Mouse (Mus musculus) brain, adult 2 months (tissue): ENCODE measurements at regions not wholly inside any gene's neighbourhood (a gene's known extent, or its start where the extent isn't known, plus 50 kb on each side); places are given as distances from the start of the nearest gene placed in this dataset.

Experiments used
- DNase-seq: peaks from one replicate; pipeline ENCODE4 v3.0.0; 2011; ENCODE audit warnings: low read depth, low spot score

GRCm38 (mm10) chr15:68014605-68015305, 1514.0 kb upstream of the Lrrc6 start:
- DNase-seq: peak; percentile 25

DNA sequence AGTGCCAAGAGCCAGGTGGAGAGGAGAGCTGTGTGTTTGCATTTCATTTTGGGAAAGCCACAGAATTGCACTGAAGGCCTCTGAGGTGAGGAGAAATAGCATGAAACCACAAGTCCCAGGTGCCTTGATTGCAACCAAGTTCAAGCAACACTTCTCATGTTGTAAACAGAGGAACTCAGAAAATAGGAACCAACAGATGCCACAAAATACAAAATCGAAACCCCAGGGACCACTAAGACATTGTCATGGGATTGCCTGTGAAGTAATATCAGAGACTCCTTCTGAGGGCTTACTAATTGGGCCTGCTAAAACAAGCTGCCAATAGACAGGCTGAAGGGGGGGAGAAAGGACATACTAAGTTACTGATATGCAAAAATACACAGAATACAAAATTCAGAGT, 1510.5 kb upstream of the Lrrc6 start:
- no peak for DNase-seq

DNA sequence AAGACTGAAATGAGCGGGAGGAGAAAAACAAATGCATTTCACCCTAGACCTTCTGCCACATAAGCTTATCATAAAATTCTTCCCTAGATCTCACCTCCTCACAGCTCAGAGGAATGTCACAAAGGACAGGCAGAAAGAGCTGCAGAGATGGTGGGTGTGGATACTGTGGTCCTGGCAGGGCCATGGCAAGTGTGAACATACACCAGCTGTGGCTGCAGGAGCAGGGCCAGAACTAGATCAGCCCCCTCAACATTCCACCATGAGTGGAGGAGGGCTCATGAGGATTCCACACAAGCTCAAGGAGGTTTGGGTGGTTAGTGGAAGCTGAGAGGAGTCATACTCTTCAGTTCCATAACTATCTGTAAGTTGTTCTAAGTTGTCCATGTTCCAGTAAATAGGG, 1509.5 kb upstream of the Lrrc6 start:
- DNase-seq: peak; percentile 48

GRCm38 (mm10) chr15:68004798-68005197, 1504.1 kb upstream of the Lrrc6 start:
- DNase-seq: no peak

GRCm38 (mm10) chr15:67996532-67996931, 1495.8 kb upstream of the Lrrc6 start:
- no peak for DNase-seq

DNA sequence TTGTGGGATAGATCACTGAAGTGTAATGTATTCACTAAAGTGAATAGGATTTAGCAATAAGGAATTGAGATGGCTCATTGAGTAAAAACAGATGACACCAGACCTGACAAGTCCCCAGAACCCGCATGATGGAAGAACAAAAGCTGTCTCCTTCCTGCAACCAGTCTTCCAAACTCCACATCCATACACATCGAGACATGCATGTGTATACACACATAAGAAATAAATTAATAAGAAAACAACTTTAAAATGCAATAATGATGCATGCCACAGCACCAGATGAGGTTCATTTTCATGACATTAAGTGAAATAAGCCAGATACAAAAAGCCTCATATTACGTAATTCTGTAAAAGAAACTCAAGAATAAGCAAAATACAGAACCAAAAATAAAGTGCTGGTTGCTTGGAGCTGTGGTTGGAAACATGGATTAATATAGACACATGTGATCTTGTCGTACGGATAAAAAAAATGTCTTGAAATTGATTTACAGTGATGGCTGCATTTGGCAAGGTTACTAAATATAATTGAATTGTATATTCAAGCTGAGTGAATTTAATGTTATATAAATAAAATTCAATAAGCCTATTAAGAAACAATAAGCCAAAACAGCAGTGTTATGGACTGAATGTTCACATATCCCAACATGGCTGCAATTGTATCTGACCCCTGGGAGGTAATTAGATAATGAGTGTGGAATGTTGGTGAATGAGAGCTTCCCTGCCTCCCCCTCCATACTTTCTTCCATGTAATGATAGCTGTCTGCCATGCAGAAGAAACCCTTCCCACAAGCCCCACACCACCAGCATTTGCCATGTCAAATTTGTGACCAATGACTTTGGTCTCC, 1488.9 kb upstream of the Lrrc6 start:
- DNase-seq: no peak

- DNase-seq: peak; percentile 56
These were observed 1487.2 kb upstream of the Lrrc6 start for GRCm38 (mm10) chr15:67987941-67988340.

DNA sequence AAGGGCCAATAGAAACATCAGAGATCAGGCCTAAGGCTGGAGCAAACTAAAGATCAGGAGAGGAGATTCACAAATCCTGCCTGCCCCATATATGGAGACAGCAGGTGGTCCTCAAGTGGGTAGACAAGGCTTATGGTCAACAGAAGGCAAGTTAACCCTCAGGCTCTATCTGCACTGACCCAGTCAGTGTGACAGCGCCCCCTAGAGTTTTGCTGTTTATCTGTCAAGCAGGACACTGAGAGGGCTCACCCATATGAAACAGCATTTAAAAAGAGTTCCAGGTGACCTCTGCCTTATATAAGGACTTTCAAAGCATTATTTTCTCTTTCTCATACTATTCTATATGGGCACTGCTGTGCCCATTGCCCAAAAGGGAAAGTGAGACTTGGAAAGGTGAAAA, 1482.5 kb upstream of the Lrrc6 start:
- peak; percentile 26 for DNase-seq

GRCm38 (mm10) chr15:67981876-67982275, 1481.2 kb upstream of the Lrrc6 start:
- peak; percentile 60 for DNase-seq

DNA sequence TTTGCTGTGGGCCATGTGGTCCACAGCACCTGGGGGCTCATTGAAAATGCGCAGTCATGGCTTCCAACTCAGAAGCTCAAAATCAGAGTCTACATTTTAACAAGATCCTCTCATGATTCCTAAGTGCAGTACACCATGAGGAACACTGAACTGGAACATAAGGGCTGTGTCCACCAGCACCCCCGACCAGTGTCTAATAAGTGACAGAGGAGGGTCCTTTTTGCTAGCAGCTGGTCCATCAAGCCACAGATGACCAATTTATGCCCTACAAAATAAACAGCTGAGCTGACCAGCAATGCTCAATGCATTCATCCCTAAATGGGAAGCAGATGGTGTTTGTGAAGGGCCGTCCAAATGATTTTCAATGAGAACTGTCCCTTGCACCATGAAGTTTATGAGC, 1478.7 kb upstream of the Lrrc6 start:
- no peak for DNase-seq

- peak; percentile 55 for DNase-seq
These were observed 1476.5 kb upstream of the Lrrc6 start for GRCm38 (mm10) chr15:67977210-67977609.

- DNase-seq: no peak
These were observed 1471.3 kb upstream of the Lrrc6 start for GRCm38 (mm10) chr15:67971998-67972397.

DNA sequence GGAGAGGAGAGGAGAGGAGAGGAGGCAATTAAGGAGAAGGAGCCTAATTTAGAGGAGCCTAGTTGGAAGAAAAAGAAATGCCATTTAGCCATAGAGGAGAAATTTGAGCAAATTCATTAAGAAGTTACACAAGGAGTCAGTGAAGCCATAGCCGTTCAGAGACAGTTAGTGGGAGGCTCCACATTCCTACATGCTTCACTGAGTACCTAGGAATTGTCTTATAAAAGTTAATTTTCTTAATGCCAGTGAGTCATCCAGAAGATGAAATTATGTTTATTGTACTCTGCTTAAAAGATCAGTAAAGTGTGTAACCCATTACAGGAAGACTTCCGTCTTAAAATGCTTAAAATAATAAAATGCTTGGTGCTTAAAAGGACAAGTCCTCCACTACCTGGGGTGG, 1453.5 kb upstream of the Lrrc6 start:
- peak; percentile 24 for DNase-seq

- peak; percentile 86 for DNase-seq
These were observed 1449.8 kb upstream of the Lrrc6 start for GRCm38 (mm10) chr15:67950281-67951040.

GRCm38 (mm10) chr15:67944330-67945082, 1443.8 kb upstream of the Lrrc6 start:
- DNase-seq: no peak

DNA sequence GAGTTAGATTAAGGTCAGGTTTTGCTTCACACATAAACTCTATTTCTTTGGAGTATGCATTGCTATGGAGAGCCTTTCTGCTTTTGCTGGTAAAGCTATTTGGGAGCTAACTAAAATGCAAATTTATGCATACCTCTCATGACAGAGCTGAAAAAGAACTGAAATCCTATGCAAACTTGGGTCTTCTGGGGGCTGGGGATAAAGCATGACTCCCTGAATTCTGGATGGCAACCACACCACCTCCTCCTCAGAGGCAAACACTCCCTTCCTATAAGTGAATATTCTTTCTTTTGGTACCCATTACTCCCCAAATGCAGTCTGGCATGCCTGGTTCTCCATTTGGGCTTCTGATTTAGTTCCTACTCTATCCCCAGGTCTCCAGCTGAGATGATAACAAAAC, 1442.3 kb upstream of the Lrrc6 start:
- peak; percentile 69 for DNase-seq

DNA sequence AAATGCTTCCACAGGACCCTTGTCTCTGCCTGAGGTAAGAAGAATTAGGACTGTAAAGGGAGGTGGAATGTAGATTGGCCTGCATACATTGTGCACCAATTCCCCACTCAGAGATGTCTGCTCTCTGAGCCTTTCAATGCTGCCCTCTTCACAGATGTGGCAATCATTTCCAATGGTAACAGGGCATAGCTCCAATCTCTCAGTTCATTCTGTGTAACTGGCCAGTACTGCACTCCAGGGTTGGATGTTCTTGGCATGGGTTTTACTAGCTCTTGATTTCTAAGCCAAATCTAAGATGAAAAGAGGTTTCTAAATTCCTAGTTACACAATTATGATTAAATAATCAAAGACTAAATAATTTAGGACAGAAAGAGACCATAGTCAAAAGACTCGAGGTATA, 1439.8 kb upstream of the Lrrc6 start:
- no peak for DNase-seq

GRCm38 (mm10) chr15:67924885-67925284, 1424.2 kb upstream of the Lrrc6 start:
- no peak for DNase-seq

- DNase-seq: no peak
These were observed 1406.3 kb upstream of the Lrrc6 start for GRCm38 (mm10) chr15:67907034-67907433.

DNA sequence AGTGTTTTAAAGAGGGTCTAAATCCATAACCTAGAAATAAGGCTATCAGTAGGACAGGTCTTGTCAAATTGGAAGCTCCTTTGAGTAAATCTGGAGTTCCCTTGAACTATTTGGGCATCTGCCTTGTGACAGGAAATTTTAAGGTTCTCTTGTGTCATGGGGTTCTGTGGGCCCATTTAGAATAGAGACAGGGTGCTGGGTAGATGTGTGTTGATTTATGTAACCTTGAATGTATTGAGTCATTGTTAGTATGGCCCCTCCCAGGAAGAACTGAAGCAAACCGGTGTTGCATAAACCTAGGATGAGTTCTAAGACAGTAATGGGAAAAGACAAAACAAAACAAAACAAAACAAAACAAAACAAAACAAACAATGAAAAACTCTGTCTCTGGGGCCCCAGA, 1404.6 kb upstream of the Lrrc6 start:
- no peak for DNase-seq

DNA sequence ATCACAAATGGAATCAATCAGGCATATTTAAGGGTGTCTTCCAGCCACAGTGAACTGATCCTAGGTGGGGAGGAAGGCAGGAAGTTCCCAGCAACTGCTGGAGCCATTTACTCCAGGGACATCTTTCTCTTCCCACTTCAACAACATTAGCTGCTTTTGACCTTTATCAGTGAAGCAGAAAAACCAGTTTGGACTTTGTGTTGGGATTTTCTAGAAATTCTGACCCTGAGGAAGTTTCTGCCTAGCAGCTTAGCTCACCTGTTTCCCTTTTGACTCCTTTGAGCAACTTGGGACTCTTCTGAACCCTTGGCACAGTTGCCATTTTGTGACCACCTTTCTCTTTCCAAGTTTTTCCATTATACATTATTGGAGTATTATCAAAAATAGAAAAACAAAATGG, 1403.9 kb upstream of the Lrrc6 start:
- DNase-seq: no peak

GRCm38 (mm10) chr15:67902982-67903381, 1402.3 kb upstream of the Lrrc6 start:
- peak; percentile 31 for DNase-seq
